Mouse (Mus musculus) kidney, postnatal 25 days (tissue): ENCODE results near the gene Igfbpl1.

ENCODE experiments used
- DNase-seq, 2 experiments: peaks; one replicate each; pipeline ENCODE4 v3.0.0; 2021; ENCODE audit warnings: mixed read lengths in 2 of 2

Gene Igfbpl1

DNA sequence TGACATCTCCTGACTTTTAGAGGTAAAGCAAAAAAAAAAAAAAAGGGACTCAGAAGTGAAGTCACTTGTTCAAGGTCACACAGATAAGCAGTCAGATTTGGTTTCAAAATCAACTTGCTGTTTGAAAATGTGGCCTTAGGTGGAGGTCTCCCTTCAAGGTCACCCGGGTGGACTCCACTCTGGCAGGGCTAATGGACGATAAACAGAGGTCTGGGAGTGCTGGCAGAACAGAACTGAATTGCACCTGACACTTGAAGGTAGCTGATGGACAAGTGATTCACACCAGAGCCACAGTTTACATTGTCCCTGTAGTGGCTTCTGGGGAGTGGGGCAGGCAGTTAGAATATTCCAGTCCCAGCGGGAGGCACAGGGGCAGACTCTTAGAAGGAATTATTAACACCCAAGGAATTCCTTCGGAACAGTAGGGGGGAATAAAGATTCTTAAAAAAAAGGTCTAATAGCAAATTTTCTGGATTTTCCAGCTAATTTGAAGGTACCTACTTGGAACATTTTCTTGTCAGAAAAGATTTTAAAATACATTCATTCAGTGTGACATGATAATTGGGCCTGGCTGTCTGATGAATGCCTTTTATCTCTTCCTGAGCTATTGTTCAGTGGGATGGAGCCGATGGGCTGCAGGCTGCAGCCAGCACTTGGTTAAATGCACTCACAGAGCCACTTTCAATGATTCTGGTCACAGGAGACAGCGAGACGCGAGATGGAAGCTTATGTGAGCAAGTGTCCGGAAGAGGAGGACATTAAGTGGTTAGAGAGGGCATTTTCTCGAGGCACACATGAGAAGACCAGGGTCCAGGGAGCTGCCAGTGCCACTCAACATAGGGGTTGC lies 56.7 kb downstream of the Igfbpl1 start:
- no peak for DNase-seq

DNA sequence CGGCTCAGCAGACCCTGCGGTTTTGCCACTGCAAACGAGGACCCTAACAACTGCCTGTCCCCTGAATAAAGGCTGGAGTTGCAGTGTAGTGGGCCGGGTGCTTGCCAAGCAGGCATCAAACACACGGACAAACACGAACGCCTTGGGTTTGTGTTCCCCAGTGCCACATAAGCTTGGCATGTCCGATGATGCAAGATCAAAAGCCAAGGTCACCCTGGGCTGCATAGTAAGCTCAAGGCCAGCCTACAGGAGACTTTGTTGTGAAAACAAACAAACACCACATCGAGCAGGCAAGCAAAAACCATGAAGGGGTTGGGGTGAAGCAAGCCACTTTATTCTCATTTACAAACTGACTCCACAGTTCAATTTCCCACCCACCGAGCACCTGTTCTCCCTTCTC lies 57.6 kb downstream of the Igfbpl1 start:
- DNase-seq = no peak

DNA sequence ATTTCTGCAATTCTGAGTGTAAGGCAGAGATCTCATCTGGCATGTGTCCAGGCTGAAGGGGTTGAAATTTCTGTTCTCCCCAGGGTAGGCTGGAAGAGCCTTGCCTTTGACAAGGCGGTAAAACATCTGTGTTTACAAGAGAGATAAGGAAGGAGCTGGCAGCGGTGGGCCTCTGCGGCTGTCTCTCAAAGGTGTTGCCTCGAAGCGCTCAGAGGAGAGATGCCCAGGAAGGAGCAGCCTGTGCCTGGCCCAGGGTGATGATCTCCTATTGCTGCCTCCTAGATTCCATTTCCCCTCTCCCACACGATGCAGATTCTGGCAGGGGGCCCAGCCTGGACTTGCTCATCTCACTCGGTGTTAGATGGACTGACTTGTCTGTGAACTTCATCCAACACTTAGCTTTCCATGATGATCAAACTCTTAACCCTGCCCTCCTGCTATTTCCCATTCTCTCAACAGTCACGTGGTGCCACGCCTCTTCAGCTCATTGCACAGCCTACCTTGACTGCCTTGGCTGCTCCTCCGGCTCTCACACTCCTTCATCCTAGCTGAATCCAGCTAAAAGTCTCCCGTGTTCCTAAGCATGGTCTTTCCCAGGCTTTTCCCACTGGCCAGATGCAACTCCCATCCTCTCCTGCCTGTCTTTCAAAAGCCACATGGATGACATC lies 58.7 kb downstream of the Igfbpl1 start:
- no peak for DNase-seq

DNA sequence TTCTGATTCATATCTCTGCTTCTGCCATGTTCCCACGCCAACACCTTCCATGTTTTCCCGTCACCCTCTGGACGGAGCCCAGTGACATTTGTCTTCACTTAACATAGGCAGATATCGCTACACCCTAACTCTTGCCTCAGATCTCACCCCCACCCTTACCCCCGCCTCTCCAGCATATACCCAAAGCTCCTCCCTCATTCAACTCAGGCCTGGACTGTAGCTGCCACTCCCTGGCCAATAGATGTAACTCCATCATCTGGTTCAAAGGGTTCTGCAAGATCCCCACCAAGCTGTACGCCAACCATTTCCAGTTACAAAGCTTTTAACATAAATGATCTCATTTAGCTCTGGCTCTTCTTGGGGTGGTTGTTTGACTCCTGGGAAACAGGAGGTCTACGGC lies 59.9 kb downstream of the Igfbpl1 start:
- no peak for DNase-seq

- no peak for DNase-seq
Measured at GRCm38 (mm10) chr4:45765565-45766201, 61.0 kb downstream of the Igfbpl1 start.

GRCm38 (mm10) chr4:45765121-45765564 lies 61.6 kb downstream of the Igfbpl1 start:
- no peak for DNase-seq

- DNase-seq = no peak
Measured at GRCm38 (mm10) chr4:45764141-45764494, 62.6 kb downstream of the Igfbpl1 start.

DNA sequence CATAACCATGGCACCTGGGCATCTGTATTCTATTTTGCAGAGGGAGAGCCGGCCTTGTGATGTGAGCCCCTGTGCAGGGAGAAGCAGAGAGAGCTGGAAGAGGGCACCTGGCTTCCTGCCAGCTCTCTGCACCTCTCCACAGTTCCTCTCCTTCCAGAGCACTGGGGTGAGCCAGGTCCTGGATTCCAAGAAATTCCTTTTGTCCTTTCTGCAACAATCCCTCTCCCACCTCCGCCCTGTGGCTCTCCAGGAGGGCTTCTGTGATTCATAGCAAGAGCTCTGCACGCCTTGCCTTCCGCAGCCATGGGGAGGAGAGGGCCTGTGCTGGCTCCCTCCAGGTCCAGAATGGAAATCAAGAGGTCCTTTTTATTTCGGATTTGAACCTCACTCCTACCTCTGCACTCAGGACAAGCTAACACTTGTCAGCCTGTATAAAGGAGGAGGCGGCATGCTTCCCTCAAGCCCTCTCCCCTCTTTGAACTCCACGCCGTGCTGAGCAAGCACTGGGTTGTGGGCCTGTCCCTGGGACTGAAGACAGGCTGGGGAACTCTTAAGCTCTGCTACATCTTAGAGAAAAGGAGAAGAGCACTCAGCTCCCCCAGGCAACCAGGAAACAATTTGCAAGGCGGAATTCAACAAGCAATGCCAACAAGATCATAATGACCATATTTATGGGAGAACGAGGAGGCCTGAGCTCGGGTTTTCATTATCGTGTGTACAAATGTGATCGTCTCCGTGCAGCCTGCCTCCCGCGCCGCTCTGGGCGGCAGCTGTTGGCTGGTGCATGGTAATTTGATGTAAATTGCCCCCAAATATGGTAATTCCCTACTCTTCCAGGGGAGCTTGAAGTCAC lies 63.2 kb downstream of the Igfbpl1 start:
- peak in 1 of 2 experiments; percentile 12 for DNase-seq

- no peak for DNase-seq
Measured at GRCm38 (mm10) chr4:45762600-45762999, 64.1 kb downstream of the Igfbpl1 start.
